Mouse (Mus musculus) lung, postnatal 25 days (tissue): ENCODE measurements around the gene Irx1.
A peak's percentile ranks its signal among the peaks of the same experiment; 100 is the strongest.

Experiments used
- DNase-seq: peaks from one replicate; pipeline ENCODE4 v3.0.0; 2022; ENCODE audit warnings: low spot score

Irx1 gene

DNA sequence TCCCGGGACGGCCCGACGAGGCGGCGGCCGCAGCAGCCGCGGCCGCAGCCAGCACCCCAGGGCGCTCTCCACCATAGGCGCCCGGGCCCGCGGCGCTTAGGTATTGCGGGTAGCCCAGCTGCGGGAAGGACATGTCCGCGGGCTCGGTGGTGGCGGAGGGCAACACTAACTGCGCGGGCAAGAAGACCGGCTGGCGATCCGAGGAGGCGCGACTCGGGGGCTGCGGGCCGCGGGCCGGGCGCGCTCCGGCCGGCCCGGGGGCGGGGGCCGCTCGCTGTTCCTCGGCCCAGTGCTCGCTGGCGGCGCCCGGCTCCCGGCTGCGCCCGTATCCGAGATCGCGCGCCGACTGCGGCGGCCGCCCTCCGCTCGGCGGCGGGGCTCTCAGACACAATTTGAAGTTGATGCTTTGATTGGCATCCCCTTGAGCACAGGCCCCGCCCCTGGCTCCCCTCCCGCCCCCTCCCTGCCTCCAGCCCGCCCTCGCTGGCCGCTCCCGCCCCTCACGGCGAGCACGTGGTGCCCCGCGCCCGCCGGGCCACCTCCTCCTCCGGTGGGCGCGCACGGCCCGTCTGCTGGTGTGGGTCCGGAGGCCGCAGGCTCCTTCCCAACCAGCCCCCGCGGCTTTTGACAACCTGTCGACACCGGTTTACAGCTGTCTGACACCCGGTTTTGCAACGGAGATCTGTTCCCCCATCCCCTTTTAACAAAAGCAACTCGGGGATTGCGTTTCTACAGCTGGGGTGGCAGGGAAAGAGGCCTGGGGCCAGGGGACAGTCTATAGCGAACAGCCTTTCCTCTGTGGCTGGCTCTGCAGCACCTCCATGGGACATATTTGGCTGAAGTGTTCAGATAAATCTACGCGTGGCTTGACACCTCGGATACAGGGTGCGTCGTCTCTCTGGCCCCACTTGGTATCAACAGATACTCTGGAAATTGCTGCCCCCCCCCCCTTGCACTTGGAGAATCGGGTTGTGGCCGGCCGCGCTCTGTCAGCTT lies at the start of gene Irx1:
Gene Irx1 (minus strand): TSS at position 368 of the 996 bp plus-strand sequence.
- peak; percentile 56 for DNase-seq

DNA sequence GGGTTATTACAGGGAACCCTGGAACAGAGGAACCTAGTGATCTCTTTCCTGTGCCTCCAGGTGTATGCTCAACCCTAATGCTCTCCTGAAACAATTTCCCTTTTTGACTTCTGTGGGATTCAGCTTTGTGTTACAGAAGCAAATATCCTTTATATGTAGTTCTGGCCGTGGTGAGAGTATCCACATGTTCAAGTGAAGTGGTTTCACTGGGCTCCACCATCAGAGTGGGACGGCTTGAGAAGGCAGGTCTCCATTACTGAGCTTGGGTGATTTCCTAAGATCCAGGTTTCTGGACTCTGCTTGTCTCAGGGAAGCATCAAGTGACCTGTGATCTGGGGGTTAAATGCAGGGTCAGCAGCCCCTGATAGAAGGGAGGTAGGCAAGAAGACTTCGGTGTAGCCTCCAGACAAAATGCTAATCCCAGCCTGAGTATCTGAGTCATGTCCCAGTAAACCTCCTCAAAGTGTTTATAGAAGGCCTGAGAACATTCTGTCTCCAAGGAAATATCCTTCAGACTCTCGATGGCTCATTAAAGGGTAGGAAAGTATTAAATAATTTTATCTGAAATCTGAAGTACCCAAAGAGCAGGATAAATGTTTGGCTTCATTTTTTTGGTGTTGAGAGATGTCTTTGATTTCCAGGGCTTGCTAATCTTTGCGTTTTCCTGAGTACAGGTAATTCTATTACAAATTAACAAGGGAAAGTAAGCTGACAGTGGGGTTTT lies 16.6 kb upstream of the Irx1 start:
- peak; percentile 66 for DNase-seq

DNA sequence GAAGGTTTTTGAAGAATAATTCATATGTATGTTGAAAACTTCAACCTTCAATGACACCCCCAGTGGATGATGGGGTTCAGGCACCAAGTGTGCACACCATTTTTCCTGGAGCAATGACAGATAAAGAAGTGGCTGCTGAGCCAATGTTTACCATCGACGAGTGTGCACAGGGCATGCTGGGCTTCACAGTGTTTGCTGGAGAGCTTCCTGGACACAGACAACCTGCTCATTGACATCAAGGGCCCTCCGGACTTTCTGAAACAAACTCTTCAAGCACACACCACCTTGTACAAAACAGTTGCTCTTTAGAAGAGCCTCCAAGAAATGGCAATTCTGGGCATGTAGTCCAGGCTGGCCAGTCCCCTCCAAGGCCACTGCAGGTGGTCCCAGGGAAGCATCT lies 12.2 kb upstream of the Irx1 start:
- no peak for DNase-seq

DNA sequence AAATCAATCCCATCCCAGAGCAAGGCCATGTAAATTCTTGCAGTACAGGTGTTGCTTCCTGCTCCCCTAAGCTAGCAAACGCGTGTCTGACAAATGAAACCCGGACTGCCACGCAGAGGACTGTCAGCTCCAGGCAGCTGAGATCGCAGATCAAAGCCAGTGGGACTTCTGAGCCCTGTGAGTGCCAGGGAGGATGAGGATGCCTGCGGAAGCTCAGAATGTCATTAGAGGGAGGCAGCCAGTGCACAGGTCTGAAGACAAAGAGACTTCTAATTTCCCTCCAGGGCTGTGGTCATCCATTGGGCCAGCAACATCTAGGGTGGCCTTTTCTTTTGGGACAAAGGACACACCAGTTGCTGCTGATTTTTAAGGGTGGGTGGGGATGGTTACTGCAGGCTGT lies 4.8 kb upstream of the Irx1 start:
- DNase-seq: no peak

DNA sequence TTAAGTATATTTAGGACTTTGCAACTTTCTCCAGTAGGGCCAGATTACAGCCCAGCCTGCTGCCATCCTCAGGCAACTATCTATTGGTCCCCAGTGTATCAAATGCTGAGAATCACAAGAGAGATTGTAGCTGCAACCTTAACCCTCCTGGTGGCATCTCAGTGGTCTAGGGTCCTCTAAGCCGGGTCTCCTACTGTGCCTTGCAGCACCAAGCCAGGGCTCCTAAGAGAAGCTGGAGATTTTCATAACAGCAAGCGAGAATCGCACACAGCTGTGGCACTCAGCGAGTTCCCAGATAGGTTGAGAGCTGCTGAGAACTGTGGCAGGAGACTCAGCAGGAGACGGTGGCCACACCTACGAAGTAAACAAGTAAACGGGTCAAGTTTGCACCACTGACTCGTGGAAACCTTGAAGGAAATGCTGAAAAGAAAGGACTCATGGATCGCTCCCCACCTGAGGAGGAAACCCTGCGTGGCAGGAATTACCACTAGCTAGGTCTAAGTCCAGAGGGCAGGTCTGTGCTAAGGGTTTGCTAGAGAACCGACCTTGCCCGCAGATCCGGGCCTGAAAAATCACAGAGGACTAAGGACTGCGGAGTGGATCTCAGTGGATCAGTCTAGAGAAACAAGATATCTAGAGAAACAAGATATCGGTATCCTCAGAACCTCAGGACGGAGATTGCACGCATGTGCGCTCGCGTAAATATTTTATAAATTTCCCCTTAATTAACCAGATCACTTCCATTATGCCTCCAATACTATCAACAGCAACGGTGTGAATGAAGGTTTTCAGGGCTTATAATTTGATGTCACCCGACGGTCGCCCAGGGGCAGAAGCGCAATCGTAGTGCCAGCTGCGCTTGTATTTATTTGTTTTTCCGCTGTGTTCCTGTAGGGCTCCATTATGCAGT lies 4.1 kb upstream of the Irx1 start:
- DNase-seq: no peak

DNA sequence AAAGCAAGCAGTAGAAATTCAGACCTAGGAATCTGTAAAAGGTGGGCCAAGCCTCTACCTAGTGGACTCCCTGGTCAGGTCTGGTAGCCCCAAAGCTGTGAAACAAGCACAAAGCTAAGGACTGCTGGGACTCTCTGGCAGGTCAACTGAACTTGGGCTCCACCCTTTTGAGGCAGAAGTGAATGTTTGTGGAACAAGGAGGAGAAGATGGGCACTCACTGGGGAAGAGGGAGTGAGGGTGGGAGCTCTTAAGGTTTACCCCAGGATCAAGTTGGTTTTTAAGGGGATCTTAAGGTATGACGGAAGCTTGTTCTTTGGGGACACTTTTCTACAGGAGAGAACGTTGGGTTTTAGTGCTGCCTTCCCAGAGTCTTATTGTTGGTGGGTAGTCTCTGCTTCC lies 3.1 kb upstream of the Irx1 start:
- DNase-seq: no peak

DNA sequence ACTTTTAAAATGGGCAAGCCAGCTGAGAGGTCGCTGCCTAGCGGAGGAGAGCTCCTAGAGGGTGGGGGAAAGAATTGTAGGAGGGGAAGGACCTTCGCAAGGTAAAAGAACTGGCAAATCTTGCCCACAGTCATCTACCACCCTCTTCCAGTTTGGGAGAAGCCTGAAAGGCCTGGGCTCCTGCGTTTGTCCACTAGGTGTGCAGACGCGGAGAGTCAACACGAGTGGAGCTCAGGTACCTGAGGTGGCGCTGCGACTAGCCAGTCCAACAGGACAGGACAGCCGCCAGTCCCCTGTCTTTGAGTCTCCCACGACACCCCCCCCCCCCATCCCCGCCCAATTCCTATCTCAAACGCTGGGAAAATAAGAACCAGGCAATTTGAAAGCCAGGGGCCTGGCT lies 843 bp upstream of the Irx1 start:
- DNase-seq: peak; percentile 66

DNA sequence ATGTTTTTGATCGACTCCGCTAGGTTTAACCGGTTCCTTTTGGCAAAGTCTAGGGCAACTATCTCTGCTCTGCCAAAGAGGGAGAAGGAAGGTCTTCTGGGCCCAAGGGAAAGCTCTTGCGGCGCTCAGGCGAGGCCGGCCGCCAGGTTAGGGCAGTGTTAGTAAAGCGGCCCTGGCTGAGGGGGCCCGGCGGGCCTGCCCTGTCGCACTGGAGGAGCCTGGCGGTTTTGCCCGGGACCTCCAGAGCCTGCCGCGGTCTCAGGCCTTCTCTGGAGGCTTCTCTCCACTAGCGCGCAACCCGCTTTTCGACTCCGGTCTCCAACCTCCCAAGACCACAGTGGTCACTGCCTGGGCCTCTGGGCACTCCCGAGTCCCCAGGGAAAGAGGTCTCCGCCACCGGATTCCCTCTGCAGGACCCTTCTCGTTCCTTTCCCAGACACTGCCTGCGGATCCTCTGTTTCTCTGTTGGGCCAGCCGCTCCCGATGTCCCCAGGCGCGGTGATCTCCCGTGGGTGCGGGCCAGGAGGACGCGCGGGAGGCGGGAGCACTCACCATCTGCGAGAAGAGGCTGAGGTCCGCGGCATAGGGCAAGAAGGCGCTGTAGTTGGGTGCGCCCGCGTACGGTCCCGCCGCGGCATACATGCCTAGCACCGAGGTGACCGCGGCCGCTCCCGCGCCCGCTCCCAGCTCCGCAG lies 715 bp downstream of the Irx1 start:
- no peak for DNase-seq

DNA sequence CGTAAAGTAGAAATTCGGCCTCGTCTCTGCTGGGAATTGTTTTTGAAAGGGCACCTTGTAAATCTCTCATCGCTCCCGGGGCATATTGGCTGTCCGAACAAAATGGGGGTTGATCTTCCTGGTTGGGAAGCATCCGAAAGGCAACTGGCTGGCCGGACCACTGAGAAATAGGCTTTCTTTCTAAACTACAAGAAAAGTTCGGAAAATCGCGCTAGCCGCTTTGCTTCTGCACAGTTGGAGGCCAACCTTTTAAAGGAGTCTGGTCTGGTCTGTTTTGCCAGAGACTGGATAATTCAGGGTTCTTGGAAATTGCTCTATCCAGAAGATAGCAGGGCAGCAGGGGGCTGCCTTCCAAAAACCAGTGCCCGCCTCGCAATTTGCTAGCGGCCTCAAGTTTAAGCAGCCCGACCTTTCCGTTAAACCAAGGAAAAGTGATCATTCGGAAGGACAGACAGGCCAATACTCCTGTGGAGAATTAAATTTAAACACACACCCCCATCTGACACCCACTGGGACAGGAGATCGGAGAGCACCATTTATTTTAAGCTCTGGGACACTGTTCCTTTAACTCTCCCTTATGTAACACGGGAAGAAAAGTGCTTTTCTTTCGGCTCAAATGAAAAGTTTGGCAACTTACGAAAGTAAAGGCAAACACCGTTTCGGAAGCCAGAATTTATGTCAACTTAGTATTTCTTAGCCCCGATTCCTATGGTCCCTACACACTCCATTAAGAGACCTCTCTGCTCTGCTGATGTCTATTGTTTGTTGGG lies 1.4 kb downstream of the Irx1 start:
- DNase-seq: no peak

DNA sequence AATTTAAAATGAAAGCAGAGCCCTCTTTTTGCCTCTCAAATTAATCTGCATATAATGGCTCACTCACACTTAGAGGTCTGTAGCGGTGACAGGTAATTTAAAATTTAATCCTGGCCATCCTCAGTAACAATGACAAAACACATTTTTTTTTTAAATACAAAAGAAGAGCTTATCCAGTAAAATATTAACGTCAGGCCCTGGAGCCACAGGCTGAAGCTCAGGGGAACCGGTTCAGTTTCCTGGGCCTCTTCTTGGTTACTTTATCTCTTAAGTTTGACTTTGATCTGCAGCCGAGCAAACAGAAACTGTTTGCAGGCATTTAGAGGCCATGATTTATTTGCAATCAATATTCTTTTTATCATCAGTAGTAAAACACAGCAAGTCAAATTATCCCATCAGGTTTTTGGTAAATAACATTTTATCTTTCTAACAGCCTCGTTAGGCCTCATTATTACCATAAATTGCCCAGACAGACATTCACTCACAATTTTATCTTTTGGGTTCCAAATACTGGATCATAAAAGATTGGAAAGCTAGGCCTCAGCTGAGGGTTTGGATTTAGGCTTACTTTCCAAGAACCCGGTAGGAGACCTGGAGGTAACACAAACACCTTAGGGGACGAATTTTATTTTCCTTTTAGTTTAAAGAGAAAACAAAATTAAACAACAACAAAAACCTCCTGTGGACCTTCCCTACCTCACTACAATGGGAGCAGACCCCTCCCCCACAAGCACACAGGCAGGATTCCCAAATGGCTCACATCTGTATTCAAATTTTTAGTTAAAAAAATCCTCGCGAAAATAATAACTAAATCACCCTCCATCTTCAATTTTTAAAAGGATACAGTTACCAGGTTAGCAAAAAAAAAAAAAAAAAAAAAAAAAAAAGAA lies 2.4 kb downstream of the Irx1 start:
- no peak for DNase-seq

DNA sequence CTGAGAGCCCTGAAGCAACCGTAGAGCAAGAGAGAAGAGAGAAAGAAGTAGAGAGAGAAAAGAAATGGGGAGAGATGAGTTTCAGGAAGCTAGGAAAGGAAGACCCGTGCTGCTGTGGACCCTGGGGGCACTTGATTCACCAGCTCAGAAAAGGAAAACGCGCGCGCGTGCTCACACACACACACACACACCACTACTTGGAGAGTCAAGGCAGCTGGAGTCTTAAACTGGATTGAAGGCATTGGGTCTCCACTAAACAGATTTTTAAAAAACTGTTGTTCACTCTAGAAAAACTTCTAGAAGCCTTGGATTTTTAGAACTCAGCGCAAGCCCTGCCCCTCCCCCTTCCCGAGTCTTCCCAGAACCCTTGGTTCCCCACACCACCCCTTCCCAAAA lies 3.2 kb downstream of the Irx1 start:
- no peak for DNase-seq

DNA sequence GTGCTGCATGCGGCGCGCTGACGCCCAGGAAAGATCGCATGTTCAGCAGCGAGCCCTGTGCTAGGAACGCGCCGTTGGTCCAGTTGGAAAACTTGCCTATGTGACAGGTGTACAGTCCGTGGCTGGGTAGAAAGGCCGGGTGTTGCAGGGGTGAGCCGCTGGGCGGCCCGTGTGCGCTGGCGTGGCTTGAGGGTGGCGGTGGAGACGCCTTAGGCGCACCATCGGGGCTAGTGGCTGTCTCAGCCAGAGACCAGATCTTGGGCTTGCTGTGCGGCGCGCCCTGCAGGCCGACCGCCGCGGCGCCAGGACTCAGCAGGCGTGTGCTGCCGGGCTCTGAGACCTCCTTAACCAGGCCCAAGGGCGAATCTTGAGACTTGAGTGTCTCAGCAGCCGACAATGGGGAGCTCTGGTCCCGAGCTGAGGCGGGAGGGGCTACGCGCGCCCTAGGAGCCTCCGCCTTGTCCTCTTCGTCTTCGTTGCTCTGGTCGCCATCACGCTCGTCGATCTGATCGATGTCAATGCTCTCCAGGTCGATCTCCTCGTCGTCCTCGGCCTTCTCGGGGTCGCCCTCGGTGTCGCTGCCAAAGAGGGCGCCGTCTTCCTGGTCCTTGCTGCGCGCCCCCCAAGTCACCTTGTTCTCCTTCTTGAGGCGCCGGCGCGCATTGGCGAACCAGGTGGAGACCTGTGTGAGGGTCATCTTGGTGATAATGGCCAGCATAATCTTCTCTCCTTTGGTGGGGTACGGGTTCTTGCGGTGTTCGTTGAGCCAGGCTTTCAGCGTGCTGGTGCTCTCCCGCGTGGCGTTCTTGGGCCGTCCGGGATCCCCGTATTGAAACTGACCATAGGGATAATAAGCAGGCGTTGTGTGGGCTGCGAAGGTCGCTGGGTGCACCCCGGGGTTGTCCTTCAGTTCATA lies 3.9 kb downstream of the Irx1 start:
- DNase-seq: no peak

DNA sequence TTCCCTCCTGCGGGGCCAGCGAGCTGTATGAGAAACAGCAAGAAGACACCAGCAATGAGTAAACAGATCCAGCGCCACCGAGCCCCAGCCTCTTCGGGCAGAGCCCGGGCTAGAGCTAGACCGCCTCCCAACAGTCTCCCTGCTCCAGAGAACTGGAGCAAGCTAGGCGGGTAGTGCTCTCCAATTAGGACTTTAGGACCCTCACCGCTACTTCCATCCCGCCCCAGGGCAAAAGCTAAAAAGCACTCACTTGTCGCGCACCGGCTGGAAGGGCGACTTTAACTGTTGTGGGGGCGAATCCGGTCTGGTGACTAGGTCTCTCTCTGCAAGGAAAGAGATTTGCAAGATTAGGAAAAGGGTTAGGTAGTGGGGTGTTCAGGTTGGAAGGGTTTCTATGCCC lies 4.9 kb downstream of the Irx1 start:
- DNase-seq: no peak

DNA sequence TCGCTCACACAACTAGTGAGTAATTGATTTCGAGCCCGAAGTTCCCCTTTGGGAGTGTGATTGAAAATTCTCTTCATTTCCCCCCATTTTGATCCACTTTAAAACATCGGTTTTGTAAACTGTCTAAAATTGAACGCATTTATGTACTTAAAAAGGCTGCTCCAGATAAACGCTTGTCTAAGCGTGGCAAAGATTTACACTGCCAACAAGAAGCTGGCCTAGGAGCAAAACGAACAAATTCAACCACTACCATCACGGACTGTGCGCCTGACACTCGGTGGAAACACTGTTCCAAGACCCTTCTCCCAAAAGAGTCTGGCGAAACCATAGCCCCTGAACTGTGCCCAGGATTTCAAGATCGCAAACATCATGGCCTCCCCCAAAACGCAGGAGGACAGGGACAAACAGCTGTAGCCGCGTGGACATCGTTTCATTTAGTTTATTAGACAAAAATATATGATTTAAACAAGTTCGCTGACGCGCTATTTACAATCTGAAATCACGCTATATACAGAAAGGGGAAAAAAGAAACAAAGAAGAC lies 5.6 kb downstream of the Irx1 start:
- DNase-seq: no peak

DNA sequence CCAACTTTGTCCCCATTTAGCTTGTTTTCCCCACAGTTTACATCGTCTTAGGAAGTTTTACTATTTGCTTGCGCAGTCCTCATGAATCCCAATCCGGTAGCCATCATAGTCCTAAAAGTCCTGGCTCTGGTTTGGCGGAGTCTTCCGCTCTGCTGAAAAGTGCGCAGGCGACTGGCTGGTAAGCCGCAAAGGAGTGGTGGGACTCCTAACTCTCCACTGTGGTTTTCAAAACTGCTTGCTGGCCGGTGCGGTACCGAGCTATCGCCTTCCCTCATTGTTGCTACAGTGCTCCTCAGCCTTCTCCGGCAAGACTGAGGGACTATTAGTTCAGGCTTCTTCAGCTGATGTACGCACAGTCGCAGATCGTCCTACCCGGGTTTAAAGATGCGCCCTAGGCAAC lies 6.4 kb downstream of the Irx1 start:
- no peak for DNase-seq

DNA sequence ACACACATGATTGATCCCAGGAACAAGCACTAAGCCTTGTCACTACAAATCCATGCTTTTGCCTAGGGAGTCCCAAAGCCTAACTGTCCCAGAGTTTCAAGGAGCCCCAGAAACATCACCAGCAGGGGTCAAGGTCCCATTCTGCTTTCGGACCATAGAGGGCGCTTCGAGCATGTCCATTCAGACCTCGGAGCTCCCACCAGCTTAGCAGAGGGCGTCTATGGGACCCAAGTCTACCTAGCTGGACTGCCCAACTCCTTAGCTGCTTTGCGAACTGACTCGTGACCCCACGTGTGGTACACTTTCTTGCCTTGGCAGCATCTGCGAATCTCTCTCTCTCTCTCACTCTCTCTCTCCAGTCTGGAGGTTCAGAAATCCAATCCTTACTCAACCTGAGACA lies 7.0 kb downstream of the Irx1 start:
- DNase-seq: peak; percentile 56

DNA sequence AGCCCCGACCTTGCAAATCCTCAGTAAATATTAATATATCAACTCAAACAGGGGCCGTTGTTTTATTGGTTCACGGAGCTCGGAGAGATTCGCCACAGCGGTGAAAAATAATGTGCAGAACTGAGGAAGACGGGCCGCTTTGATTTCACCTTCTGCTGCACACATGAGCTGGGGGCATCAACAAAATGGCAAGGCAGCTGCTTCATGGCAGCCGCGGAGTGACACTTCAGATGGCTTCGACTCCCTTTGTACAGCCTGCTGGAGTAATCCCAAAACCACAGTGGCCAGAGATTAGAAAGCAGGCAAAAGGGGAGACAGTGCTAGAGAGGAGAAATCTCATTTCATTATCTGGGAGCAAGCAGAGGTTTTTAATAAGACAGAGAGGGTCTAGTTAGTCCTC lies 11.6 kb downstream of the Irx1 start:
- DNase-seq: no peak

DNA sequence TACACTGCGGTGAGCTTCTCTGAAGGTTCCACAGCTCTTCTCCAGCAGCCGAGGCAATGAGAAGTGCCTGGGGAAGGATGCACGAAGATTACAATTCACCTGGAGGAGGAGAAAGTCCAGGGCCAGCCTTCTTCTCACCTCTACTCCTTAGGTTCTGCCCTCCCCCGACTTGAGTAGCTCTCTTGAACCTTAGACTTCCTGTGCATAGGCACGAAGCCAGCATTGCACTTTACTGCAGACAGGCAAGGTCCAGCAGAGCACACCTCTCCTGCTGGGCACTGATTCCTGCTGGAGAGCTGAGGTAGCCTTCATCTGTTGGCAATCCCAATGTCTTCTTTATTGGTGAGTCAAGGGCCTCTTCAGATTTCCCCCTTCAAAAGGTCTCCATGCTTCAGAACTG lies 13.7 kb downstream of the Irx1 start:
- peak; percentile 62 for DNase-seq
